Mouse (Mus musculus) liver, embryonic 11.5 days (tissue): ENCODE results near the gene Schip1. TPM values are rescaled to one million over a fixed set of nuclear protein-coding genes. Genes with fewer than 3 reads are reported as not detected.

Experiments used
- ATAC-seq: fragments of 200-750 bp; cut with Nextera tagmentation; replicated peaks from 2 replicates; pipeline ENCODE4 v1.8.0; 2017; ENCODE audit warnings: moderate number of reproducible peaks, mild to moderate bottlenecking, moderate TSS enrichment, moderate library complexity; ENCODE audit not compliant: low FRiP score
- DNase-seq: peaks from one replicate; pipeline ENCODE4 v3.0.0-alpha.2; 2017; ENCODE audit warnings: low spot score
- H3K27ac ChIP-seq: fragments of 300-500 bp; sonication (generic); 2 replicates; pipeline ENCODE4 v1.5.1; 2014; ENCODE audit warnings: mild to moderate bottlenecking, low read depth, low read length, control low read depth
- H3K27me3 ChIP-seq: fragments of 300-500 bp; sonication (generic); replicated peaks from 2 replicates; pipeline ENCODE4 v1.6.1; 2014; ENCODE audit warnings: low read length, mixed read lengths; ENCODE audit not compliant: control insufficient read depth, insufficient read depth
- H3K36me3 ChIP-seq: fragments of 300-500 bp; sonication (generic); 2 replicates; pipeline ENCODE4 v1.6.1; 2014; ENCODE audit warnings: mild to moderate bottlenecking, low read length, moderate library complexity, mixed read lengths; ENCODE audit not compliant: control insufficient read depth, insufficient read depth
- H3K4me1 ChIP-seq: fragments of 300-500 bp; sonication (generic); replicated peaks from 2 replicates; pipeline ENCODE4 v1.6.1; 2014; ENCODE audit warnings: low read length, mixed read lengths; ENCODE audit not compliant: control insufficient read depth, insufficient read depth
- H3K4me2 ChIP-seq: fragments of 300-500 bp; sonication (generic); 2 replicates; pipeline ENCODE4 v1.6.1; 2014; ENCODE audit warnings: mild to moderate bottlenecking, control low read depth, moderate library complexity
- H3K4me3 ChIP-seq: fragments of 300-500 bp; sonication (generic); 2 replicates; pipeline ENCODE4 v1.5.1; 2014; ENCODE audit warnings: low read depth, low read length, control low read depth
- H3K9ac ChIP-seq: fragments of 300-500 bp; sonication (generic); 2 replicates; pipeline ENCODE4 v1.6.1; 2014; ENCODE audit warnings: low read depth, low read length, control low read depth
- H3K9me3 ChIP-seq: fragments of 300-500 bp; sonication (generic); 2 replicates; pipeline ENCODE4 v1.6.1; 2016; ENCODE audit warnings: low read length, inconsistent platforms, mixed read lengths; ENCODE audit not compliant: control insufficient read depth
- WGBS: fragments of 180-500 bp; shearing (Covaris S2); extraction: QIAGEN DNeasy Blood & Tissue Kit; methylation state at CpG from one replicate; pipeline ENCODE4 v1.1.7; 2014; 5-methylcytosine and 5-hydroxymethylcytosine counted together
- polyA plus RNA-seq: library from polyadenylated mRNA; unstranded; fragments of >200 nt; fragmentation: Nextera tagmentation; extraction: Ambion mirVana; gene quantifications from 2 replicates; pipeline ENCODE4 v1.2.1, GENCODE M21; 2014

Gene Schip1
- polyA plus RNA-seq, 1 experiment from 2014 or later = 10.6 TPM

GRCm38 (mm10) chr3:68657589-68658245 is 593.1 kb downstream of the Schip1 start:
- DNase-seq = no peak
- Histone ChIP-seq H3K27ac (no peak overlapping the region), H3K4me3 (no peak overlapping the region), H3K4me2 (no peak overlapping the region), H3K27me3 (no peaks in the 10 kb centered on the region), H3K36me3 (no peaks in the 10 kb centered on the region), H3K4me1 (peaks cover 8% of the 10 kb centered on the region), H3K9ac (no peak overlapping the region), H3K9me3 (no peaks in the 10 kb centered on the region)
- no peak for ATAC-seq
- WGBS = 16% methylated on average over 9 of the region's 9 CpGs

GRCm38 (mm10) chr3:68659996-68660395 is 595.4 kb downstream of the Schip1 start:
- H3K4me2 ChIP-seq = no peak overlapping the region
- H3K4me1 ChIP-seq = peaks cover 8% of the 10 kb centered on the region
- no peak overlapping the region for H3K27ac ChIP-seq
- ATAC-seq (no peak), DNase-seq (no peak)
- no peaks in the 10 kb centered on the region for H3K36me3 ChIP-seq
- no peak overlapping the region for H3K9ac ChIP-seq
- H3K9me3 ChIP-seq = no peaks in the 10 kb centered on the region
- H3K27me3 ChIP-seq = no peaks in the 10 kb centered on the region
- 94% methylated on average over 6 of the region's 6 CpGs for WGBS
- H3K4me3 ChIP-seq = no peak overlapping the region

- H3K4me1 ChIP-seq = peaks cover 8% of the 10 kb centered on the region
- H3K4me3 ChIP-seq = no peak overlapping the region
- no peak for DNase-seq
- no peaks in the 10 kb centered on the region for H3K36me3 ChIP-seq
- H3K9ac ChIP-seq = no peak overlapping the region
- no peaks in the 10 kb centered on the region for H3K9me3 ChIP-seq
- no peaks in the 10 kb centered on the region for H3K27me3 ChIP-seq
- no peak overlapping the region for H3K27ac ChIP-seq
- WGBS = 60% methylated on average over 4 of the region's 4 CpGs
- H3K4me2 ChIP-seq = no peak overlapping the region
- ATAC-seq = no peak
These were observed 595.9 kb downstream of the Schip1 start for GRCm38 (mm10) chr3:68660538-68660937.

GRCm38 (mm10) chr3:68662386-68662785 is 597.8 kb downstream of the Schip1 start:
- Histone ChIP-seq H3K27ac (no peak overlapping the region), H3K4me2 (no peak overlapping the region), H3K4me1 (peaks cover 5% of the 10 kb centered on the region), H3K27me3 (no peaks in the 10 kb centered on the region), H3K4me3 (no peak overlapping the region), H3K36me3 (no peaks in the 10 kb centered on the region), H3K9ac (no peak overlapping the region), H3K9me3 (no peaks in the 10 kb centered on the region)
- ATAC-seq = no peak
- 51% methylated on average over 5 of the region's 5 CpGs for whole genome bisulfite sequencing
- no peak for DNase-seq

GRCm38 (mm10) chr3:68664337-68664736 is 599.7 kb downstream of the Schip1 start:
- Histone ChIP-seq H3K9ac (no peak overlapping the region), H3K9me3 (no peaks in the 10 kb centered on the region), H3K4me3 (no peak overlapping the region), H3K4me1 (no peaks in the 10 kb centered on the region), H3K36me3 (no peaks in the 10 kb centered on the region), H3K27ac (no peak overlapping the region), H3K4me2 (no peak overlapping the region), H3K27me3 (no peaks in the 10 kb centered on the region)
- ATAC-seq (no peak), DNase-seq (no peak)
- 90% methylated on average over 6 of the region's 6 CpGs for WGBS

DNA sequence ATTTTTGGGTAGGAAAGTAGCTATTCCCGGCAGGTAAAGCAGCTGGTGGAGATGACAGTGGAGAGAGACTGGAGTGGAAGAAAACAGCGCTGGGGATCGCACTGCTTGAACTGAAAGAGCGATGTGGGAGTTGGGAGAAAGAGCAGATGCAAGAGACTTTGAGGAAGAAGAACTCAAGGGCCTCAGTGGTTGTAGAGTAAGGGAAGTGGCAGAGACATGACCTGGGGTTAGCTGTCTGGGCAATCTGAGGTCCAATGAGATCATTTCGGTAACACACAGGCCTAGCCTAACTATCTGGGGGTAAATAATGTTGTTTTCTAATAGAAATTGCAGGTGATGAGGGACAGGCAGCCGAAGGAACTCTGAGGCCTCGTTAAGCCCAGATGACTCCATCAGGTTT is 601.8 kb downstream of the Schip1 start:
- no peak for DNase-seq
- Histone ChIP-seq H3K27ac (no peak overlapping the region), H3K27me3 (no peaks in the 10 kb centered on the region), H3K9ac (no peak overlapping the region), H3K36me3 (no peaks in the 10 kb centered on the region), H3K4me3 (no peak overlapping the region), H3K4me2 (no peak overlapping the region), H3K9me3 (no peaks in the 10 kb centered on the region), H3K4me1 (no peaks in the 10 kb centered on the region)
- 75% methylated on average over 7 of the region's 7 CpGs for WGBS
- ATAC-seq = no peak

DNA sequence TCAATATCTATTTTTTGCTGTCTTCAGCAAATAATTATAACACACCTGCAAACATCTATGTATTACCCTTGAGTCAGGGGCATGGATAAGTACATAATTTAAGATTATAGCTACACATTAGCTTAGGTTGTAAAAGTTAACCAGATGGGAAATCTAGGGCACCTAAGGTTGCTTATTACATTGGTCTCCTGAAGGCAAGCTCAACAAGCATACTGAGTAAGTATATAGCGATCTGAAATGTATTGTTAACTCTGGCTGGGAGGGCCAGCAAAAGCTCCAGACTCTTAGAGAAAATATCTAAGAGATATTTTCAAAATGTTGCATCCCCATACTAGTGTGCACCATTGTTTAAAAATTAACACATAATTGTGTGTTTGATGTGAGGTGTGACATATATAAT is 603.2 kb downstream of the Schip1 start:
- no peaks in the 10 kb centered on the region for H3K9me3 ChIP-seq
- no peak for DNase-seq
- no peaks in the 10 kb centered on the region for H3K36me3 ChIP-seq
- no peak overlapping the region for H3K9ac ChIP-seq
- no peak overlapping the region for H3K4me3 ChIP-seq
- H3K4me1 ChIP-seq = no peaks in the 10 kb centered on the region
- no peak overlapping the region for H3K27ac ChIP-seq
- no peak for ATAC-seq
- 100% methylated on average over 1 of the region's 1 CpGs for WGBS
- H3K4me2 ChIP-seq = no peak overlapping the region
- H3K27me3 ChIP-seq = no peaks in the 10 kb centered on the region

DNA sequence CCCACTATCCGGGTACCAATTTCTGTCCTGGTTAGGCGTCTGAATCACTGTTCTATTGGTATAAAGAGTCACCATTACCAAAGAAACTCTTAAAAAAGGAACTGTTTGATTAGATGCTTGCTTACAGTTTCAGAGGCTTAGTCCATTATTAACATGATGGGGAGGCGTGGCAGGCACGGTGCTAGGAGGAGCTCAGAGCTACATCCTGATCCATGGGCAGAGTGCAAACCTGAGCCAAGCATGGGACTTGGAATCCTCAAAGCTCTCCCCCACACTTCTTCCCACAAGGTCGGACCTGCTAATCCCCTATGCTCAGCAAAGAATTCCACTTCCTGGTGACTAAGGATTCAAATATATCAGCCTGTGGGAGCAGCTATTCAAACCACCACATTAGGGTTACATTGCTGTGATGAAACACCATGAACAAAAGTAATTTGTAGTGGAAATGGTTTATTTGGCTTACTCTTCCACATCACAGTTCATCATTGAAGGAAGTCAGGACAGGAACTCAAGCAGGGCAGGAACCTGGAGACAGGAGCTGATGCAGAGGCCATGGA is 604.9 kb downstream of the Schip1 start:
- DNase-seq (no peak), ATAC-seq (no peak)
- no peak overlapping the region for H3K9ac ChIP-seq
- no peaks in the 10 kb centered on the region for H3K4me1 ChIP-seq
- H3K27me3 ChIP-seq = no peaks in the 10 kb centered on the region
- no peaks in the 10 kb centered on the region for H3K9me3 ChIP-seq
- no peak overlapping the region for H3K27ac ChIP-seq
- no peak overlapping the region for H3K4me3 ChIP-seq
- no peak overlapping the region for H3K4me2 ChIP-seq
- H3K36me3 ChIP-seq = no peaks in the 10 kb centered on the region
- WGBS = 75% methylated on average over 5 of the region's 5 CpGs

GRCm38 (mm10) chr3:68674721-68675120 is 610.1 kb downstream of the Schip1 start:
- no peak overlapping the region for H3K4me2 ChIP-seq
- no peak for DNase-seq
- H3K9me3 ChIP-seq = no peaks in the 10 kb centered on the region
- no peak overlapping the region for H3K9ac ChIP-seq
- no peaks in the 10 kb centered on the region for H3K27me3 ChIP-seq
- WGBS = 71% methylated on average over 2 of the region's 2 CpGs
- no peaks in the 10 kb centered on the region for H3K36me3 ChIP-seq
- no peak for ATAC-seq
- peaks cover 19% of the 10 kb centered on the region for H3K4me1 ChIP-seq
- H3K27ac ChIP-seq = no peak overlapping the region
- no peak overlapping the region for H3K4me3 ChIP-seq
